Mouse (Mus musculus): ENCODE measurements around the gene Pde4c. TPM values are rescaled to one million over a fixed set of nuclear protein-coding genes. Genes with fewer than 3 reads are reported as not detected.

Gene Pde4c
- polyA plus RNA-seq, 1 experiment from 2014 or later = 0.69 TPM

GRCm38 (mm10) chr8:70797081-70798070, 73.9 kb downstream of the Pde4c start:
- Histone ChIP-seq H3K27me3 (ENCODE audit: insufficient read depth, poor library complexity, severe bottlenecking) (peaks cover 84% of the 10 kb centered on the region), H3K9me3 (no peaks in the 10 kb centered on the region), H3K4me1 (replicated peaks) (peaks cover 60% of the 10 kb centered on the region), H3K36me3 (no peaks in the 10 kb centered on the region), H3K4me3 (peak overlapping the region; percentile 69), H3K27ac (peak overlapping the region; percentile 87)
- peak; percentile 94 for DNase-seq (ENCODE audit: low spot score)
- WGBS = 1% methylated on average over 57 of the region's 57 CpGs

GRCm38 (mm10) chr8:70798281-70798680, 74.8 kb downstream of the Pde4c start:
- Histone ChIP-seq H3K9me3 (no peaks in the 10 kb centered on the region), H3K4me3 (peak overlapping the region; percentile 69), H3K27me3 (ENCODE audit: insufficient read depth, poor library complexity, severe bottlenecking) (peaks cover 91% of the 10 kb centered on the region), H3K36me3 (no peaks in the 10 kb centered on the region), H3K4me1 (replicated peaks) (peaks cover 51% of the 10 kb centered on the region), H3K27ac (peak overlapping the region; percentile 87; the same call in 1 of the 2 replicates)
- WGBS = 14% methylated on average over 15 of the region's 15 CpGs
- DNase-seq (ENCODE audit: low spot score) = no peak

- Histone ChIP-seq H3K27me3 (ENCODE audit: insufficient read depth, poor library complexity, severe bottlenecking) (peaks cover 92% of the 10 kb centered on the region), H3K27ac (no peak overlapping the region), H3K4me3 (no peak overlapping the region), H3K9me3 (no peaks in the 10 kb centered on the region), H3K4me1 (replicated peaks) (peaks cover 52% of the 10 kb centered on the region), H3K36me3 (no peaks in the 10 kb centered on the region)
- no peak for DNase-seq (ENCODE audit: low spot score)
- WGBS = 49% methylated on average over 10 of the region's 10 CpGs
These were observed 77.1 kb downstream of the Pde4c start for GRCm38 (mm10) chr8:70800648-70801047.

Other genes with a start within 250 kb of the Pde4c start
- gene Klhl26, start 246.8 kb upstream of the Pde4c start, polyA plus RNA-seq (2016; fragmentation: Nextera tagmentation; extraction: Ambion mirVana) = 18.5 and 19.1 TPM in 2 replicates
- 11.1 and 11.5 TPM in 2 replicates for gene Tmem59l, start 236.4 kb upstream of the Pde4c start, polyA plus RNA-seq (2016; fragmentation: Nextera tagmentation; extraction: Ambion mirVana)
- 4.5 and 10.3 TPM in 2 replicates for gene Crlf1, start 230.6 kb upstream of the Pde4c start, polyA plus RNA-seq (2016; fragmentation: Nextera tagmentation; extraction: Ambion mirVana)
- 131 and 148 TPM in 2 replicates for gene Rex1bd, start 217.0 kb upstream of the Pde4c start, polyA plus RNA-seq (2016; fragmentation: Nextera tagmentation; extraction: Ambion mirVana)
- gene Uba52, start 212.9 kb upstream of the Pde4c start, polyA plus RNA-seq (2016; fragmentation: Nextera tagmentation; extraction: Ambion mirVana) = 914 and 933 TPM in 2 replicates
- gene Fkbp8, start 196.0 kb upstream of the Pde4c start, polyA plus RNA-seq (2016; fragmentation: Nextera tagmentation; extraction: Ambion mirVana) = 311 and 360 TPM in 2 replicates
- gene Kxd1, start 195.8 kb upstream of the Pde4c start, polyA plus RNA-seq (2016; fragmentation: Nextera tagmentation; extraction: Ambion mirVana) = 54.3 and 57.7 TPM in 2 replicates
- 20.5 and 22.4 TPM in 2 replicates for gene Ell, start 184.3 kb upstream of the Pde4c start, polyA plus RNA-seq (2016; fragmentation: Nextera tagmentation; extraction: Ambion mirVana)
- gene Isyna1, start 129.3 kb upstream of the Pde4c start, polyA plus RNA-seq (2016; fragmentation: Nextera tagmentation; extraction: Ambion mirVana) = 158 and 159 TPM in 2 replicates
- 84.4 and 117 TPM in 2 replicates for gene Ssbp4, start 114.8 kb upstream of the Pde4c start, polyA plus RNA-seq (2016; fragmentation: Nextera tagmentation; extraction: Ambion mirVana)
- gene Lrrc25, start 107.6 kb upstream of the Pde4c start, polyA plus RNA-seq (2016; fragmentation: Nextera tagmentation; extraction: Ambion mirVana) = 1.1 and 1.6 TPM in 2 replicates
- not detected in 2 replicates for gene Gdf15, start 91.3 kb upstream of the Pde4c start, polyA plus RNA-seq (2016; fragmentation: Nextera tagmentation; extraction: Ambion mirVana)
- gene Pgpep1, start 63.3 kb upstream of the Pde4c start, polyA plus RNA-seq (2016; fragmentation: Nextera tagmentation; extraction: Ambion mirVana) = 87.4 and 141 TPM in 2 replicates
- 344 and 354 TPM in 2 replicates for gene Lsm4, start 50.5 kb upstream of the Pde4c start, polyA plus RNA-seq (2016; fragmentation: Nextera tagmentation; extraction: Ambion mirVana)
- gene Jund, start 24.8 kb upstream of the Pde4c start, polyA plus RNA-seq (2016; fragmentation: Nextera tagmentation; extraction: Ambion mirVana) = 64.6 and 128 TPM in 2 replicates
- 0.07 TPM in 1 of 2 replicates, not detected in the other for gene Iqcn, start 20.3 kb upstream of the Pde4c start, polyA plus RNA-seq (2016; fragmentation: Nextera tagmentation; extraction: Ambion mirVana)
- gene Gm3336, start 5.2 kb upstream of the Pde4c start, polyA plus RNA-seq (2016; fragmentation: Nextera tagmentation; extraction: Ambion mirVana) = not detected in 2 replicates
- gene Rab3a, start 31.0 kb downstream of the Pde4c start, polyA plus RNA-seq (2016; fragmentation: Nextera tagmentation; extraction: Ambion mirVana) = 24.8 and 70.3 TPM in 2 replicates
- gene Mpv17l2, start 37.2 kb downstream of the Pde4c start, polyA plus RNA-seq (2016; fragmentation: Nextera tagmentation; extraction: Ambion mirVana) = 35.0 and 40.6 TPM in 2 replicates
- gene Pik3r2, start 53.0 kb downstream of the Pde4c start, polyA plus RNA-seq (2016; fragmentation: Nextera tagmentation; extraction: Ambion mirVana) = 73.4 and 82.1 TPM in 2 replicates
- gene Mast3, start 81.3 kb downstream of the Pde4c start, polyA plus RNA-seq (2016; fragmentation: Nextera tagmentation; extraction: Ambion mirVana) = 11.4 and 18.2 TPM in 2 replicates
- 0.05 TPM in 1 of 2 replicates, not detected in the other for gene Il12rb1, start 84.7 kb downstream of the Pde4c start, polyA plus RNA-seq (2016; fragmentation: Nextera tagmentation; extraction: Ambion mirVana)
- gene Arrdc2, start 116.0 kb downstream of the Pde4c start, polyA plus RNA-seq (2016; fragmentation: Nextera tagmentation; extraction: Ambion mirVana) = 7.3 and 8.7 TPM in 2 replicates
- gene Kcnn1, start 139.5 kb downstream of the Pde4c start, polyA plus RNA-seq (2016; fragmentation: Nextera tagmentation; extraction: Ambion mirVana) = 6.2 and 19.3 TPM in 2 replicates
- gene Ccdc124, start 150.2 kb downstream of the Pde4c start, polyA plus RNA-seq (2016; fragmentation: Nextera tagmentation; extraction: Ambion mirVana) = 172 and 182 TPM in 2 replicates
- gene Slc5a5, start 169.0 kb downstream of the Pde4c start, polyA plus RNA-seq (2016; fragmentation: Nextera tagmentation; extraction: Ambion mirVana) = 0.39 and 0.59 TPM in 2 replicates
- gene Rpl18a, start 173.7 kb downstream of the Pde4c start, polyA plus RNA-seq (2016; fragmentation: Nextera tagmentation; extraction: Ambion mirVana) = 3,443 and 3,791 TPM in 2 replicates
- 66.6 and 74.5 TPM in 2 replicates for gene Map1s, start 182.2 kb downstream of the Pde4c start, polyA plus RNA-seq (2016; fragmentation: Nextera tagmentation; extraction: Ambion mirVana)

Measured in hindbrain, embryonic 10.5 days (tissue).